Mouse (Mus musculus) liver, embryonic 15.5 days (tissue): ENCODE results near the gene Tnfrsf22. TPM values are rescaled to one million over a fixed set of nuclear protein-coding genes. Genes with fewer than 3 reads are reported as not detected.

Source experiments
- ATAC-seq: fragments of 200-750 bp; cut with Nextera tagmentation; 2 replicates; pipeline ENCODE4 v1.8.0; 2017; ENCODE audit warnings: moderate number of reproducible peaks, mild to moderate bottlenecking, moderate library complexity; ENCODE audit not compliant: insufficient read depth
- H3K27ac ChIP-seq: fragments of 300-500 bp; sonication (generic); replicated peaks from 2 replicates; pipeline ENCODE4 v1.5.1; 2015; ENCODE audit warnings: mild to moderate bottlenecking, inconsistent platforms
- H3K27me3 ChIP-seq: fragments of 300-500 bp; sonication (generic); 2 replicates; pipeline ENCODE4 v1.6.1; 2015; ENCODE audit warnings: mild to moderate bottlenecking, inconsistent platforms
- H3K36me3 ChIP-seq: fragments of 300-500 bp; sonication (generic); replicated peaks from 2 replicates; pipeline ENCODE4 v1.6.1; 2015; ENCODE audit warnings: moderate library complexity, mild to moderate bottlenecking, inconsistent platforms
- H3K4me1 ChIP-seq: fragments of 300-500 bp; sonication (generic); replicated peaks from 2 replicates; pipeline ENCODE4 v1.6.1; 2015; ENCODE audit warnings: inconsistent platforms
- H3K4me2 ChIP-seq: fragments of 300-500 bp; sonication (generic); 2 replicates; pipeline ENCODE4 v1.6.1; 2015; ENCODE audit warnings: moderate library complexity, mild to moderate bottlenecking, inconsistent platforms
- H3K4me3 ChIP-seq: fragments of 300-500 bp; sonication (generic); replicated peaks from 2 replicates; pipeline ENCODE4 v1.5.1; 2015; ENCODE audit warnings: mild to moderate bottlenecking, inconsistent platforms
- H3K9ac ChIP-seq: fragments of 300-500 bp; sonication (generic); 2 replicates; pipeline ENCODE4 v1.6.1; 2015; ENCODE audit warnings: moderate library complexity, mild to moderate bottlenecking, inconsistent platforms
- H3K9me3 ChIP-seq: fragments of 300-500 bp; sonication (generic); replicated peaks from 2 replicates; pipeline ENCODE4 v1.6.1; 2016; ENCODE audit warnings: inconsistent platforms
- WGBS: fragments of 180-500 bp; shearing (Covaris S2); methylation state at CpG from one replicate; pipeline ENCODE4 v1.1.7; 2015; ENCODE audit warnings: mixed read lengths; ENCODE audit not compliant: insufficient replicate concordance; 5-methylcytosine and 5-hydroxymethylcytosine counted together
- polyA plus RNA-seq: library from polyadenylated mRNA; unstranded; fragments of >200 nt; fragmentation: Nextera tagmentation; extraction: Ambion mirVana; gene quantifications from 2 replicates; pipeline ENCODE4 v1.2.1, GENCODE M21; 2015

Gene Tnfrsf22
- polyA plus RNA-seq, 1 experiment from 2014 or later, result 0.58 TPM

- Histone ChIP-seq H3K27ac (peak overlapping the region; percentile 82), H3K4me3 (peak overlapping the region; percentile 85), H3K36me3 (peaks cover 30% of the 10 kb centered on the region), H3K9ac (peak overlapping the region; percentile 60; the same call in 1 of the 2 replicates), H3K4me1 (peaks cover 45% of the 10 kb centered on the region), H3K27me3 (no peaks in the 10 kb centered on the region), H3K4me2 (peak overlapping the region; percentile 82), H3K9me3 (no peaks in the 10 kb centered on the region)
- WGBS, result 5% methylated on average over 15 of the region's 15 CpGs
- no peak for ATAC-seq
Observed at GRCm38 (mm10) chr7:143600231-143600740, 49.2 kb downstream of the Tnfrsf22 start.

DNA sequence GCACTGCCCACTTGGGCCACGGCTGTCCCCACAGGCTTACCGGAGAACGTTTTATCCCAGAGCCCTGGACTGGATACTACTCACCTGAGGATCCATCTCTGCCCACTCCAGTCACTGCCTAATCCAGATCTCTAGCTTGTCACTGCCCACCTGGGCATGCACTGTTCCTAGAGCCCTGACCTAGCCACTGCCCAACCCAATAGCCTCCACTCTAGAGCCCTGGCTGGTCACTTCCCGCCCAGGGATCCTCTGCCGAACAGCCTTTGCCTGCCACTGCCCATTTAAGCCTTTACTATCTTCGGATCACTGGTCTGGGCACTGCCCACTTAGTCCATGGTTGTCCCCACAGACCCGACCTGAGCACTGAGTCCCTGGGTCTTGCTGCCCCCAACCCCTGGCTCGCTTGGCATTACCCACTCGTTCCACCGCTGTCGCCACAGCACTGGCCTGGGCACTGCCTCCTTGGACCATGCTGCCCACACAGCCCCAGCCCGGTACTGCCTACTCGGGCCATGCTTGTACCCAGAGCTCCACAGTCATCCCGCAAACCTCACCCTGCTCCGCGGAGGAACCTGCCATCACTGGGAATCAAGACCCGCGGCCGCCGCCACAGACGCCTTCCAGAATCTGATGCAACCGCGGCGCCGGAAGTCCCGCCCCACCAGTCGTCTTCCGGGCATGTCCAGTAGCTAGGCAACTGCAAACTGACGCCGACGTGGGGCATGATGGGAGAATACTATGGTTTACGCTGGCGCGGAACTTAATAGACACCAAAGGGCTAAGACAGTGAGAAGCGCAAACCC lies 49.8 kb downstream of the Tnfrsf22 start, which contains the start of gene Cars:
Gene Cars (minus strand): TSS at position 663 of the 803 bp plus-strand sequence.
- Histone ChIP-seq H3K36me3 (peaks cover 37% of the 10 kb centered on the region), H3K9me3 (no peaks in the 10 kb centered on the region), H3K4me3 (peak within 1 kb of the TSS; percentile 85), H3K4me2 (peak within 1 kb of the TSS; percentile 82), H3K4me1 (peaks cover 45% of the 10 kb centered on the region), H3K27me3 (no peaks in the 10 kb centered on the region), H3K27ac (peak within 1 kb of the TSS; percentile 82), H3K9ac (peak within 1 kb of the TSS; percentile 94)
- peak; percentile 98 for ATAC-seq
- WGBS, result under 1% methylated on average over 35 of the region's 35 CpGs

GRCm38 (mm10) chr7:143594865-143595264 lies 54.6 kb downstream of the Tnfrsf22 start:
- ATAC-seq, result no peak
- Histone ChIP-seq H3K27me3 (no peaks in the 10 kb centered on the region), H3K4me1 (peaks cover 30% of the 10 kb centered on the region), H3K4me3 (no peak overlapping the region), H3K36me3 (peaks cover 85% of the 10 kb centered on the region), H3K4me2 (no peak overlapping the region), H3K27ac (no peak overlapping the region), H3K9ac (no peak overlapping the region), H3K9me3 (no peaks in the 10 kb centered on the region)
- WGBS, result 85% methylated on average over 5 of the region's 5 CpGs

- no peaks in the 10 kb centered on the region for H3K27me3 ChIP-seq
- 88% methylated on average over 10 of the region's 10 CpGs for WGBS
- H3K4me3 ChIP-seq, result no peak overlapping the region
- H3K4me1 ChIP-seq, result peaks cover 11% of the 10 kb centered on the region
- no peak overlapping the region for H3K9ac ChIP-seq
- no peak overlapping the region for H3K27ac ChIP-seq
- no peak for ATAC-seq
- H3K4me2 ChIP-seq, result no peak overlapping the region
- no peaks in the 10 kb centered on the region for H3K9me3 ChIP-seq
- peaks cover 98% of the 10 kb centered on the region for H3K36me3 ChIP-seq
Observed at GRCm38 (mm10) chr7:143592255-143592654, 57.2 kb downstream of the Tnfrsf22 start.

DNA sequence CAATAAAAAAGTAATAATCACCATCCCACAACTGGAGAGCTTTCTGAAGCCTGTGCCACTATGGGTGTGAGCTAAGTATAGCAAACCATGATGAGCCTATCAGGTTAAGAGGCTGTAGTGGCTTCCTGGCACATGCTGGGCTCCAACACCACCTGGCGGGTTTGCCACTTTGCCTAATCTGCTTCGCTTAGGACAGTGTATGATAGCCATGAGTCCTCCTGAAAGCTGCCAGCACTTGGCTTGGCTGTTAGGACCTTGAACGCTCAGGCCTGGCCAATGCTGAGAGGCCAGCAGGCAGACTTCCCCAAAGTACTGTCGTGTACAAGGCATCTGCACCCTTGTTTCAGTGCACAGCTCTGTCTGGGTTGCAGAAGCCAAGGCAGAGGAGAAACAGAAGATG lies 61.5 kb downstream of the Tnfrsf22 start:
- no peak for ATAC-seq
- Histone ChIP-seq H3K9me3 (no peaks in the 10 kb centered on the region), H3K4me3 (no peak overlapping the region), H3K4me2 (no peak overlapping the region), H3K27me3 (no peaks in the 10 kb centered on the region), H3K27ac (no peak overlapping the region), H3K4me1 (0 out of 2 replicates have a peak, but pooled peaks cover under 1% of the 10 kb centered on the region), H3K36me3 (peaks cover 100% of the 10 kb centered on the region), H3K9ac (no peak overlapping the region)
- WGBS, result 85% methylated on average over 4 of the region's 4 CpGs

GRCm38 (mm10) chr7:143587586-143587985 lies 61.9 kb downstream of the Tnfrsf22 start:
- Histone ChIP-seq H3K4me2 (no peak overlapping the region), H3K9ac (no peak overlapping the region), H3K27me3 (no peaks in the 10 kb centered on the region), H3K9me3 (no peaks in the 10 kb centered on the region), H3K27ac (no peak overlapping the region), H3K4me3 (no peak overlapping the region), H3K4me1 (no peaks in the 10 kb centered on the region), H3K36me3 (peaks cover 100% of the 10 kb centered on the region)
- no peak for ATAC-seq
- WGBS, result 84% methylated on average over 5 of the region's 5 CpGs

Other genes with a start within 250 kb of the Tnfrsf22 start
- gene Cdkn1c, start 188.6 kb downstream of the Tnfrsf22 start, polyA plus RNA-seq, result 182 and 216 TPM in 2 replicates
- 12.9 and 16.3 TPM in 2 replicates for gene Slc22a18, start 175.9 kb downstream of the Tnfrsf22 start, polyA plus RNA-seq
- gene Phlda2, start 146.5 kb downstream of the Tnfrsf22 start, polyA plus RNA-seq, result 22.6 and 27.0 TPM in 2 replicates
- 79.3 and 82.7 TPM in 2 replicates for gene Nap1l4, start 100.6 kb downstream of the Tnfrsf22 start, polyA plus RNA-seq
- 53.1 and 60.5 TPM in 2 replicates for gene Cars, start 49.6 kb downstream of the Tnfrsf22 start, polyA plus RNA-seq
- gene Tnfrsf26, start 20.9 kb downstream of the Tnfrsf22 start, polyA plus RNA-seq, result 1.2 and 1.3 TPM in 2 replicates
- 0.35 and 0.39 TPM in 2 replicates for gene Tnfrsf23, start 36.2 kb upstream of the Tnfrsf22 start, polyA plus RNA-seq
- 1.9 and 2.9 TPM in 2 replicates for gene Osbpl5, start 107.3 kb upstream of the Tnfrsf22 start, polyA plus RNA-seq
- gene Mrgprg, start 117.3 kb upstream of the Tnfrsf22 start, polyA plus RNA-seq, result not detected in 2 replicates
- 0.48 and 0.52 TPM in 2 replicates for gene Mrgpre, start 134.8 kb upstream of the Tnfrsf22 start, polyA plus RNA-seq
- gene Nadsyn1, start 173.2 kb upstream of the Tnfrsf22 start, polyA plus RNA-seq, result 8.8 and 9.5 TPM in 2 replicates
- gene Dhcr7, start 173.5 kb upstream of the Tnfrsf22 start, polyA plus RNA-seq, result 57.2 and 66.0 TPM in 2 replicates
- not detected in 2 replicates for gene Gm498, start 217.2 kb upstream of the Tnfrsf22 start, polyA plus RNA-seq